Mouse (Mus musculus): Measurements from ENCODE around the gene Ppfia4.
"Not testable (repeated sequence)": the region's sequence is repeated elsewhere in the genome, so short reads cannot be mapped to it uniquely, and the experiment has no call there.

The Ppfia4 gene

DNA sequence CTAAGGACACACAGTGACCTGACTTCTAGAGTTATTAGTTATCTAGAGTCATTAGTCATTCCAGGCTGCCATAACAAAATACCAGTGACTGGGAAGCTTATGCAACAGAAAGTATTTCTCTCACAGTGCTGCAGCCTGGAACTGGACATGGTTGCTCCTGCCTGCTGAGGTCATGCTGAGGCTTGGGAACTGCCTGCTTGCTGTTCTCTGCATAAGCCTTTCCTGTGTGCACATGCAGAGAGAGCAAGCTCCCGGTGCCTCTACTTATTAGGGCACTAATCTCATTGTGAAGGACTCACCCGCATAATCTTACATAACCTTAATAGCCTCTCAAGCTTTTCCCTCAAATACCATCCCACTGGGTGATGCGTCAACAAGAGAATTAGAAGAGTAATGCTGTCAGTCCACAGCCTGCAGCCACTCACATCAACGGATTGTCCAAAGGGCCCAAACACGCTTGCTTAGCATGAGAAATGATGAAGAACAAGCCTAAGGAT lies 59.9 kb downstream of the Ppfia4 start:
- DNase-seq (ENCODE audit: low spot score): no peak

- DNase-seq (ENCODE audit: low spot score): no peak
Measured at GRCm38 (mm10) chr1:134270026-134270425, 62.7 kb downstream of the Ppfia4 start.

GRCm38 (mm10) chr1:134265797-134266196 lies 66.9 kb downstream of the Ppfia4 start:
- DNase-seq (ENCODE audit: low spot score): no peak

GRCm38 (mm10) chr1:134264341-134264740 lies 68.4 kb downstream of the Ppfia4 start:
- no peak for DNase-seq (ENCODE audit: low spot score)

GRCm38 (mm10) chr1:134249681-134250080 lies 83.0 kb downstream of the Ppfia4 start:
- not testable (repeated sequence) for DNase-seq (ENCODE audit: low spot score)
